Mouse (Mus musculus) heart, embryonic 11.5 days (tissue): ENCODE data around the gene Dach1. TPM values are rescaled to one million over a fixed set of nuclear protein-coding genes. Genes with fewer than 3 reads are reported as not detected.

Experiments
- ATAC-seq: fragments of 200-750 bp; cut with Nextera tagmentation; replicated peaks from 2 replicates; pipeline ENCODE4 v1.8.0; 2017; ENCODE audit warnings: moderate library complexity; ENCODE audit not compliant: insufficient number of reproducible peaks, low FRiP score, low TSS enrichment
- H3K27ac ChIP-seq: fragments of 300-500 bp; sonication (generic); 2 replicates; pipeline ENCODE4 v1.5.1; 2014; ENCODE audit warnings: mild to moderate bottlenecking, low read depth, low read length
- H3K27me3 ChIP-seq: fragments of 300-500 bp; sonication (generic); 2 replicates; pipeline ENCODE4 v1.6.1; 2014; ENCODE audit warnings: mild to moderate bottlenecking, low read length, mixed read lengths; ENCODE audit not compliant: control insufficient read depth, insufficient read depth
- H3K36me3 ChIP-seq: fragments of 300-500 bp; sonication (generic); 2 replicates; pipeline ENCODE4 v1.6.1; 2014; ENCODE audit warnings: mild to moderate bottlenecking, low read length, moderate library complexity, mixed read lengths; ENCODE audit not compliant: control insufficient read depth, insufficient read depth
- H3K4me1 ChIP-seq: fragments of 300-500 bp; sonication (generic); 2 replicates; pipeline ENCODE4 v1.6.1; 2014; ENCODE audit warnings: low read length; ENCODE audit not compliant: control insufficient read depth, insufficient read depth
- H3K4me2 ChIP-seq: fragments of 300-500 bp; sonication (generic); 2 replicates; pipeline ENCODE4 v1.6.1; 2014; ENCODE audit warnings: mild to moderate bottlenecking, moderate library complexity
- H3K4me3 ChIP-seq: fragments of 300-500 bp; sonication (generic); 2 replicates; pipeline ENCODE4 v1.5.1; 2014; ENCODE audit warnings: low read depth, low read length
- H3K9ac ChIP-seq: fragments of 300-500 bp; sonication (generic); 2 replicates; pipeline ENCODE4 v1.6.1; 2014; ENCODE audit warnings: mild to moderate bottlenecking, low read depth, low read length, moderate library complexity
- H3K9me3 ChIP-seq: fragments of 300-500 bp; sonication (generic); replicated peaks from 2 replicates; pipeline ENCODE4 v1.6.1; 2016; ENCODE audit warnings: low read length; ENCODE audit not compliant: control insufficient read depth
- WGBS: fragments of 180-500 bp; shearing (Covaris S2); extraction: QIAGEN DNeasy Blood & Tissue Kit; methylation state at CpG from one replicate; pipeline ENCODE4 v1.1.7; 2014; ENCODE audit not compliant: insufficient replicate concordance; 5-methylcytosine and 5-hydroxymethylcytosine counted together
- polyA plus RNA-seq: library from polyadenylated mRNA; unstranded; fragments of >200 nt; fragmentation: Nextera tagmentation; extraction: Ambion mirVana; gene quantifications from 2 replicates; pipeline ENCODE4 v1.2.1, GENCODE M21; 2014

The Dach1 gene
- polyA plus RNA-seq, 1 experiment from 2014 or later = 3.8 TPM

DNA sequence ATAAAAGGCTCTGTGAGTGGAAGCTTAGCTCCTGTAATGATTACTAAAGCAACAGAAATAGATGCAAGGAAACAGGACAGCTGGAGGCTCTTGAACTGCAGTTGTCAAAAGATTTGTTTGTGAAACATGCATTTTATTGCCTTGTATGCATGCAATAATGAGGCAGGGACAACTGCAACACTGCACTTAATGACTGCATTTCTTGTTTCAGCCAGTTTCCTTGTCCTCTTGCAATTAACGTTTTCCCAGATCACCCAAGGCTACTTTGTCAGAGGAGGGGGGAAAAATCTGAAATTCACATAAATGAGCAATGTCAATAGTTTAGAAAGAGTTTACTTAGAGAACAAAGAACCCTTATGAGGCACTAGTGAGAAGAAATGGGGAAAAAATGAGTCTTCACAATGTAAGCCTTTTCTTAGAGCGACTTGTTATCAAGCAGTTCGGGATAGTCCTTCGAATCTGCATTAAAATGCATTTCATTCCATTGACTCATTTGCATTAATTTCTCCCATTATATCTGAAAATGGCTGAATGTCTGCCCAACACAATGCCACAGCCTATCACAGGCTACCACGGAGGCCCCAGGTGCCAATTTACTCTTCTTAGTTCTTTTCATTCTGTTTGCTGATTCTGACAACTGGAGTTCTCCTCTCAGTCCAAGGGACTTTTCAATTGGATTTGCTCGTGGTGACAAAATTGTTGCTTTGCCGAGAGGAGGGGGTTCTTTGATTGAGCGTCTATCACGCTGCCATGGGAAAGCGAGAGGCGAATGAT, 96.7 kb downstream of the Dach1 start:
- H3K27me3 ChIP-seq = no peaks in the 10 kb centered on the region
- H3K4me3 ChIP-seq = no peak overlapping the region
- H3K9me3 ChIP-seq = no peaks in the 10 kb centered on the region
- 0 out of 2 replicates have a peak overlapping the region, but pooled peaks have one; percentile 29 for H3K27ac ChIP-seq
- WGBS = 38% methylated on average over 11 of the region's 11 CpGs
- ATAC-seq = no peak
- H3K9ac ChIP-seq = no peak overlapping the region
- peaks cover 14% of the 10 kb centered on the region for H3K4me1 ChIP-seq
- H3K4me2 ChIP-seq = peak overlapping the region; percentile 47
- H3K36me3 ChIP-seq = no peaks in the 10 kb centered on the region

GRCm38 (mm10) chr14:98071877-98072276, 97.7 kb downstream of the Dach1 start:
- Histone ChIP-seq H3K9me3 (no peaks in the 10 kb centered on the region), H3K4me3 (no peak overlapping the region), H3K27me3 (no peaks in the 10 kb centered on the region), H3K9ac (no peak overlapping the region), H3K36me3 (no peaks in the 10 kb centered on the region), H3K4me2 (no peak overlapping the region), H3K27ac (no peak overlapping the region; the same call in 1 of the 2 replicates), H3K4me1 (peaks cover 14% of the 10 kb centered on the region)
- 11% methylated on average over 4 of the region's 4 CpGs for WGBS
- ATAC-seq = 0 out of 2 replicates have a peak, but pooled peaks have one; percentile 22

- Histone ChIP-seq H3K27ac (no peak overlapping the region), H3K4me3 (no peak overlapping the region), H3K27me3 (no peaks in the 10 kb centered on the region), H3K4me1 (peaks cover 9% of the 10 kb centered on the region), H3K4me2 (no peak overlapping the region), H3K9ac (no peak overlapping the region), H3K36me3 (no peaks in the 10 kb centered on the region), H3K9me3 (no peaks in the 10 kb centered on the region)
- ATAC-seq = no peak
- 72% methylated on average over 4 of the region's 4 CpGs for WGBS
These were observed 102.2 kb downstream of the Dach1 start for GRCm38 (mm10) chr14:98067273-98067905.

GRCm38 (mm10) chr14:98064190-98064589, 105.4 kb downstream of the Dach1 start:
- no peak overlapping the region for H3K27ac ChIP-seq

GRCm38 (mm10) chr14:98049329-98049728, 120.2 kb downstream of the Dach1 start:
- Histone ChIP-seq H3K9me3 (no peaks in the 10 kb centered on the region), H3K4me2 (no peak overlapping the region), H3K4me3 (no peak overlapping the region), H3K4me1 (peaks cover 3% of the 10 kb centered on the region; the same call in 1 of the 2 replicates), H3K9ac (no peak overlapping the region), H3K27ac (no peak overlapping the region), H3K36me3 (no peaks in the 10 kb centered on the region), H3K27me3 (no peaks in the 10 kb centered on the region)
- no peak for ATAC-seq
- WGBS = 27% methylated on average over 2 of the region's 2 CpGs

More at GRCm38 (mm10) chr14:98064190-98064589, 105.4 kb downstream of the Dach1 start:
- Histone ChIP-seq H3K9ac (no peak overlapping the region), H3K27me3 (no peaks in the 10 kb centered on the region), H3K4me2 (no peak overlapping the region), H3K4me1 (no peaks in the 10 kb centered on the region), H3K4me3 (no peak overlapping the region), H3K9me3 (no peaks in the 10 kb centered on the region), H3K36me3 (no peaks in the 10 kb centered on the region)
- 79% methylated on average over 2 of the region's 2 CpGs for WGBS
- no peak for ATAC-seq

- 73% methylated on average over 2 of the region's 2 CpGs for WGBS
These were observed 121.2 kb downstream of the Dach1 start for GRCm38 (mm10) chr14:98048403-98048802.

GRCm38 (mm10) chr14:98047670-98048069, 121.9 kb downstream of the Dach1 start:
- no peaks in the 10 kb centered on the region for H3K27me3 ChIP-seq
- peaks cover 3% of the 10 kb centered on the region; the same call in 1 of the 2 replicates for H3K4me1 ChIP-seq
- no peak for ATAC-seq
- no peaks in the 10 kb centered on the region for H3K36me3 ChIP-seq
- H3K4me3 ChIP-seq = no peak overlapping the region
- H3K27ac ChIP-seq = no peak overlapping the region
- no peak overlapping the region for H3K9ac ChIP-seq
- WGBS = 81% methylated on average over 3 of the region's 3 CpGs
- H3K9me3 ChIP-seq = no peaks in the 10 kb centered on the region
- no peak overlapping the region for H3K4me2 ChIP-seq

More at GRCm38 (mm10) chr14:98048403-98048802, 121.2 kb downstream of the Dach1 start:
- H3K27me3 ChIP-seq = no peaks in the 10 kb centered on the region
- no peak overlapping the region for H3K4me2 ChIP-seq
- H3K27ac ChIP-seq = no peak overlapping the region
- no peaks in the 10 kb centered on the region for H3K9me3 ChIP-seq
- no peak overlapping the region for H3K4me3 ChIP-seq
- no peak overlapping the region for H3K9ac ChIP-seq
- no peaks in the 10 kb centered on the region for H3K36me3 ChIP-seq
- ATAC-seq = no peak
- peaks cover 3% of the 10 kb centered on the region; the same call in 1 of the 2 replicates for H3K4me1 ChIP-seq

DNA sequence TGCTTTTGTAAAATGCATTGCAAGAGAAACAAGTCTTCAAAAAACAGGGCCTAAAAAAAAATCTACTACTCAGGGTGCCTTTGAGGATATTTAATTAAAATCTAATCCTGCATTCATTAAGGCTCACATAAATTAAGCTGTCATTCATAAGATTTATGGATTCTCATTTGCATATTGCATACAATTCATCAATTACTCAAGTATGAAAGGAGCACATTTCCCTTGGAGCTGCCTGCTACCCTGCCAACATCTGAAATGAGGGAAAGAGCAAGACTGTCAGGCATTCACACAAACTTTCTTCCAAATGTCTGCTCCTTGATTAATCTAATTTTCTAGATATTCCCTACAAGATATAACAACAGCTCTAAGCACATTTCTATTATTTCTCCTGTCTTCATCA, 122.6 kb downstream of the Dach1 start:
- peaks cover 3% of the 10 kb centered on the region; the same call in 1 of the 2 replicates for H3K4me1 ChIP-seq
- no peaks in the 10 kb centered on the region for H3K9me3 ChIP-seq
- no peak overlapping the region for H3K9ac ChIP-seq
- H3K4me2 ChIP-seq = no peak overlapping the region
- no peaks in the 10 kb centered on the region for H3K27me3 ChIP-seq
- H3K36me3 ChIP-seq = no peaks in the 10 kb centered on the region
- no peak overlapping the region for H3K4me3 ChIP-seq
- H3K27ac ChIP-seq = no peak overlapping the region
- no peak for ATAC-seq
